Mouse (Mus musculus): ENCODE measurements at regions not wholly inside any gene's neighbourhood (a gene's known extent, or its start where the extent isn't known, plus 50 kb on each side); places are given as distances from the start of the nearest gene placed in this dataset.
A peak's percentile ranks its signal among the peaks of the same experiment; 100 is the strongest.

DNA sequence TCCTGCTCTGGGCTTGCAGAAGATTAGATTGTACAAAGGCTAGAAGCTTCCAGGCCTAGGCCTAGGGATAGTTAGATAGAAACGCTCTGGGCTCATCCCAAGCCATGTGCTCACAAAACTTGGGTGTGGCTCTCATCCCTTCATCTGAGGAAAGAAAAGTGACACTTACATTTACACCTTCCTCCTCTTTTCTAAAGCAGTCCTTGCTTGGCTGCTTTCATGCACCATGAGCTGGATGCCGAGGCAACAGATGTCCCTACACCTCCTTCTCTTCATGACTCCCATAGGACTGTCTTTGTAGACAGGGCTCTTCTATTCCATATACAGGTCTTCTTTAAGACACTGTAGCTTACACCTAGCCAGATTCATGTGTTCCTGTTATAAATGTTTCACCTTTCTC lies 238.3 kb downstream of the Spry2 start:
- whole genome bisulfite sequencing, result 87% methylated on average over 2 of the region's 2 CpGs
- Histone ChIP-seq H3K4me1 (replicated peaks) (no peaks in the 10 kb centered on the region), H3K9me3 (no peaks in the 10 kb centered on the region), H3K27me3 (no peaks in the 10 kb centered on the region), H3K9ac (no peak overlapping the region), H3K36me3 (no peaks in the 10 kb centered on the region), H3K27ac (replicated peaks) (no peak overlapping the region), H3K4me2 (no peak overlapping the region), H3K4me3 (no peak overlapping the region)
- ATAC-seq (ENCODE audit: low FRiP score, low read depth), result no peak

DNA sequence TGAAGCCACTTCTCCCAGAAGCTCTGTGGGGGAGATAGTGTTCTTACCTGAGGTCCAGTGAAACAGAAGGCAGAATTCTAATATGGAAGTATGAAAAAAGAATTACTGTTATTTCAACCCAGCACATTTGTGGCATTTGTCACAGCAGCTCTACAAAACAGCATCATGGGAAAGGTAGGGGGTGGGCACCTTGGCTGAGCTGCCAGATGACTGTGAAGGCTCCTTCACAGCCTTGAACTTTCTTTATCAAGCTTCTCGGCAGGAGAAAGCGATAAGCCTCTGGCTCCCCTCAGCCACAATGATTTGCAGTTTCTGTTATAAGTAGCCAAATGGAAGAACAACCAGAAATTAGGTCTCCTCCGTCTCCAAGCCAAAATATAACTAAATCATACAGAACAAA lies 249.5 kb downstream of the Spry2 start:
- Histone ChIP-seq H3K4me1 (replicated peaks) (no peaks in the 10 kb centered on the region), H3K4me3 (no peak overlapping the region), H3K27me3 (no peaks in the 10 kb centered on the region), H3K27ac (replicated peaks) (no peak overlapping the region), H3K9me3 (no peaks in the 10 kb centered on the region), H3K36me3 (no peaks in the 10 kb centered on the region), H3K9ac (no peak overlapping the region), H3K4me2 (no peak overlapping the region)
- WGBS, result 86% methylated on average over 3 of the region's 3 CpGs
- ATAC-seq (ENCODE audit: low FRiP score, low read depth), result no peak

DNA sequence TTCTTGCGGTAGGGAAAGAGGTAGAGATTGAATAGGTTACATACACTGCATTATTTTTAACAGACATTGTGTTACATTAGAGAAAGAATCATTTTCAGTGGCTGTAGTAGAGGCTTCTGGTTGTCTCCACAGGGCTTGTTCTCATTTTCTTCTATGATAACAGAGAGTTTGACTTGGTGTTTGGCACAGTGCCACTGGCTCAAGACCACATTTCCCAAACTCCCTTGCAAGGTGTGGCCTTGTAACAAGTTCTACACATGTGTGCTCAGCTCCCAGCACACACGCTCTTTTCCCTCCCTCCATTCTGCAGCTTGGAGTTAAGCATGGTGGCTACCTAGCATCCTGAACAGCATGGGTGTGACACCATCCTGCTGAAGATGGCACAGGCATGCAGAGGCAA lies 252.2 kb downstream of the Spry2 start:
- Histone ChIP-seq H3K27ac (replicated peaks) (no peak overlapping the region), H3K4me2 (no peak overlapping the region), H3K4me1 (replicated peaks) (no peaks in the 10 kb centered on the region), H3K4me3 (no peak overlapping the region), H3K27me3 (no peaks in the 10 kb centered on the region), H3K36me3 (no peaks in the 10 kb centered on the region), H3K9me3 (no peaks in the 10 kb centered on the region), H3K9ac (no peak overlapping the region)
- ATAC-seq (ENCODE audit: low FRiP score, low read depth), result no peak
- 90% methylated on average over 2 of the region's 2 CpGs for WGBS

DNA sequence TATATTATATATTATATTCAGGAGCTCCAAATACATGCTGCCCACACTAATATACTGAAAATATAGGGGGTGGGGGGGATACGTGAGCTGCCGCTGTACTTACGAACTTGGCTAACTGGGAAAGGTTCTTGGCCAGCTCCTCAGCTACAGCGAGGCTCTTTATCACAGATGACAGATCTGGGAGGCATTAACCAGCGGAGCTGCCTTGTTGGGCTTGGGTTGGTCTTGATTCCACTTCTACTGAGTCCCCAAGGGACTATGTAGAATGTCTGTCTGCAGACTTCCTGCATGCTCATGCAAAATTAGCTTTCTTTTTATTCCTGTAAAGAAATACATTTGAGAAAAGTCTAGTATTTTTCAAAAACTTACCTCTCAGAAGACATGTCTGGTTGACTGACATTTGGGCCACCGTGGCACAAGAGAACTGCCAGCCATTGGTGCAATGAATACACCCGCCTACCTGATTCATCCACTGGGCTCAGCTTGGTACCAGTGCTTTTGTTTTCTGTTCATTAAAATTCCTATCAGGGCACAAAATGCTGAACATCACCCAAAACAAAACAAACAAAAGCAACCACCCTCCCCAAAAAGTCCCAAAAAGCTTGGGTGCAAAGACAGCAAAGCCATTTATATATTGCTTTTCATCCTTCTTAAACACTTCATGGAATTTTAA lies 253.2 kb downstream of the Spry2 start:
- no peak overlapping the region for H3K4me2 ChIP-seq
- H3K4me1 ChIP-seq (replicated peaks), result no peaks in the 10 kb centered on the region
- WGBS, result 62% methylated on average over 7 of the region's 7 CpGs
- no peaks in the 10 kb centered on the region for H3K9me3 ChIP-seq
- peak; percentile 79; the same call in 1 of the 2 replicates for ATAC-seq (ENCODE audit: low FRiP score, low read depth)
- H3K27me3 ChIP-seq, result no peaks in the 10 kb centered on the region
- H3K9ac ChIP-seq, result no peak overlapping the region
- H3K27ac ChIP-seq (replicated peaks), result peak overlapping the region; percentile 62
- no peaks in the 10 kb centered on the region for H3K36me3 ChIP-seq
- no peak overlapping the region for H3K4me3 ChIP-seq

GRCm38 (mm10) chr14:105632335-105632734 lies 264.3 kb downstream of the Spry2 start:
- no peak for ATAC-seq (ENCODE audit: low FRiP score, low read depth)
- no peaks in the 10 kb centered on the region for H3K36me3 ChIP-seq
- H3K27ac ChIP-seq (replicated peaks), result peak overlapping the region; percentile 79
- 93% methylated on average over 4 of the region's 4 CpGs for WGBS
- H3K9me3 ChIP-seq, result no peaks in the 10 kb centered on the region
- no peak overlapping the region for H3K4me2 ChIP-seq
- H3K4me1 ChIP-seq (replicated peaks), result peaks cover 26% of the 10 kb centered on the region
- no peak overlapping the region for H3K4me3 ChIP-seq
- no peaks in the 10 kb centered on the region for H3K27me3 ChIP-seq
- H3K9ac ChIP-seq, result no peak overlapping the region

GRCm38 (mm10) chr14:105631681-105632031 lies 265.0 kb downstream of the Spry2 start:
- ATAC-seq (ENCODE audit: low FRiP score, low read depth), result peak; percentile 71
- WGBS, result 32% methylated on average over 5 of the region's 5 CpGs
- Histone ChIP-seq H3K4me1 (replicated peaks) (peaks cover 26% of the 10 kb centered on the region), H3K4me3 (no peak overlapping the region), H3K4me2 (peak overlapping the region; percentile 40), H3K9ac (no peak overlapping the region), H3K27ac (replicated peaks) (peak overlapping the region; percentile 79), H3K9me3 (no peaks in the 10 kb centered on the region), H3K27me3 (no peaks in the 10 kb centered on the region), H3K36me3 (no peaks in the 10 kb centered on the region)

GRCm38 (mm10) chr14:105630867-105631680 lies 265.5 kb downstream of the Spry2 start:
- H3K4me1 ChIP-seq (replicated peaks), result peaks cover 26% of the 10 kb centered on the region
- no peak overlapping the region for H3K9ac ChIP-seq
- peak overlapping the region; percentile 40 for H3K4me2 ChIP-seq
- H3K27me3 ChIP-seq, result no peaks in the 10 kb centered on the region
- WGBS, result 17% methylated on average over 9 of the region's 9 CpGs
- H3K27ac ChIP-seq (replicated peaks), result peak overlapping the region; percentile 79
- 0 out of 2 replicates have a peak overlapping the region, but pooled peaks have one; percentile 3 for H3K4me3 ChIP-seq
- ATAC-seq (ENCODE audit: low FRiP score, low read depth), result peak; percentile 91
- no peaks in the 10 kb centered on the region for H3K9me3 ChIP-seq
- no peaks in the 10 kb centered on the region for H3K36me3 ChIP-seq

GRCm38 (mm10) chr14:105630444-105630843 lies 266.2 kb downstream of the Spry2 start:
- WGBS, result 35% methylated on average over 5 of the region's 5 CpGs
- no peak overlapping the region for H3K9ac ChIP-seq
- H3K4me2 ChIP-seq, result peak overlapping the region; percentile 40
- H3K4me3 ChIP-seq, result no peak overlapping the region
- no peaks in the 10 kb centered on the region for H3K9me3 ChIP-seq
- peak; percentile 32; the same call in 1 of the 2 replicates for ATAC-seq (ENCODE audit: low FRiP score, low read depth)
- H3K27ac ChIP-seq (replicated peaks), result peak overlapping the region; percentile 79
- H3K36me3 ChIP-seq, result no peaks in the 10 kb centered on the region
- no peaks in the 10 kb centered on the region for H3K27me3 ChIP-seq
- peaks cover 26% of the 10 kb centered on the region for H3K4me1 ChIP-seq (replicated peaks)

DNA sequence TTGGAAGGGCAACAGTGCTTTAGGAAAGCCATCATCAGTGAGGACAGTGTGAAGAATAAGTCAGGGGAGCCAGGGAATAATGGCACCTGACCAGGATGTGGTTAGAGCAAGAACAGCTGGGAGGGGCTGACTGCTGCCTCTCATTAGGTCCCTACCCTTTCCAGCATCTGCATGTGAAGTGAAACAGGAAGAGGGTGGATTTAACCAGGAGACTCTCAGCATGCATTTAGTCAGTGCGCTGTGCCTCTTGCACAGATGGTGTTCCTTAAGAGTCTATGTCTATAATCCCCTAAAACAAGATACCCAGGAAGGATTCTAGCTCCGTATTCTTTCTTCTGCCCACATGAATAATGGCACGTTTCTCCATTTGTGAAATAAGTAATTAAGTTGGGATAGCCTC lies 267.9 kb downstream of the Spry2 start:
- Histone ChIP-seq H3K4me2 (no peak overlapping the region), H3K9me3 (no peaks in the 10 kb centered on the region), H3K9ac (no peak overlapping the region), H3K4me1 (replicated peaks) (peaks cover 26% of the 10 kb centered on the region), H3K4me3 (no peak overlapping the region), H3K36me3 (no peaks in the 10 kb centered on the region), H3K27ac (replicated peaks) (no peak overlapping the region), H3K27me3 (no peaks in the 10 kb centered on the region)
- ATAC-seq (ENCODE audit: low FRiP score, low read depth), result no peak
- 67% methylated on average over 3 of the region's 3 CpGs for WGBS

DNA sequence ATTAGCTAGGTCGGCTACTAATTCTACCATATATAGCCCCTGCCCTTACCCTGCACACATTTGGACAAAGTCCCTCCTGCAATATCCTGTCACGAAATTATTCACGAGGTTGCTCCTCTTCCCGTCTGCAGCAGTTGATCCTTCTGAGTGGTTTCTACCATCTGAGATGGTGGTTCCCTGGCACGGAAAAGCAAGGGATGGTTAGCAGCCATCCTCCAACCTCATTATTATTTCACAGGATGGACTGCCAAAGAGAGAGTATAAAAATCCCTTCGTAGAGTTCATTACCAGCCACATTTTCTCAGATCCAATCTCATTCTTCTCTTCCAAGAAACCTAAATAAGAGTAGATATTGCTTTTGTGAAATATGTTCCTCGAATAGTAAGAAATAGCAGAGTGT lies 272.2 kb downstream of the Spry2 start:
- ATAC-seq (ENCODE audit: low FRiP score, low read depth), result no peak
- Histone ChIP-seq H3K9ac (no peak overlapping the region), H3K27me3 (no peaks in the 10 kb centered on the region), H3K4me2 (no peak overlapping the region), H3K4me1 (replicated peaks) (0 out of 2 replicates have a peak, but pooled peaks cover 8% of the 10 kb centered on the region), H3K36me3 (no peaks in the 10 kb centered on the region), H3K9me3 (no peaks in the 10 kb centered on the region), H3K4me3 (no peak overlapping the region), H3K27ac (replicated peaks) (no peak overlapping the region)
- 71% methylated on average over 7 of the region's 7 CpGs for WGBS

GRCm38 (mm10) chr14:105622166-105622565 lies 274.5 kb downstream of the Spry2 start:
- Histone ChIP-seq H3K9me3 (no peaks in the 10 kb centered on the region), H3K27me3 (no peaks in the 10 kb centered on the region), H3K36me3 (no peaks in the 10 kb centered on the region), H3K4me1 (replicated peaks) (no peaks in the 10 kb centered on the region), H3K9ac (no peak overlapping the region), H3K4me3 (no peak overlapping the region), H3K4me2 (no peak overlapping the region), H3K27ac (replicated peaks) (no peak overlapping the region)
- 95% methylated on average over 5 of the region's 5 CpGs for WGBS
- no peak for ATAC-seq (ENCODE audit: low FRiP score, low read depth)

GRCm38 (mm10) chr14:105621124-105621523 lies 275.5 kb downstream of the Spry2 start:
- Histone ChIP-seq H3K4me3 (no peak overlapping the region), H3K36me3 (no peaks in the 10 kb centered on the region), H3K9ac (no peak overlapping the region), H3K4me2 (no peak overlapping the region), H3K27ac (replicated peaks) (no peak overlapping the region), H3K9me3 (no peaks in the 10 kb centered on the region), H3K4me1 (replicated peaks) (no peaks in the 10 kb centered on the region), H3K27me3 (no peaks in the 10 kb centered on the region)
- WGBS, result 55% methylated on average over 6 of the region's 6 CpGs
- ATAC-seq (ENCODE audit: low FRiP score, low read depth), result peak; percentile 51; the same call in 1 of the 2 replicates

Data from hindbrain, embryonic 15.5 days (tissue).